Mouse (Mus musculus): ENCODE measurements at regions not wholly inside any gene's neighbourhood (a gene's known extent, or its start where the extent isn't known, plus 50 kb on each side); places are given as distances from the start of the nearest gene placed in this dataset.

- DNase-seq (ENCODE audit: low spot score in 2 of 2) = no peak
Observed at GRCm38 (mm10) chr1:169602122-169602521, 53.2 kb upstream of the Rgs5 start.

GRCm38 (mm10) chr1:169594470-169594869 is 60.8 kb upstream of the Rgs5 start:
- peak; percentile 13 to 21 for DNase-seq (ENCODE audit: low spot score in 2 of 2)

- no peak for DNase-seq (ENCODE audit: low spot score in 2 of 2)
Observed at GRCm38 (mm10) chr1:169586361-169586760, 55.1 kb upstream of the Nuf2 start.

- DNase-seq (ENCODE audit: low spot score in 2 of 2) = no peak
Observed at GRCm38 (mm10) chr1:169582405-169582804, 51.1 kb upstream of the Nuf2 start.

Measured in right cerebral cortex, adult 2 months (tissue).